Mouse (Mus musculus) embryo, embryonic 10.5 days (tissue): ENCODE results near the gene Pef1.
A peak's percentile ranks its signal among the peaks of the same experiment; 100 is the strongest.

ENCODE experiments used
- DNase-seq: peaks from one replicate; pipeline ENCODE4 v3.0.0-alpha.2; 2015; ENCODE audit warnings: low spot score

Pef1 gene

GRCm38 (mm10) chr4:130139214-130139492 lies 36.8 kb downstream of the Pef1 start, which contains the start of gene Hcrtr1:
TSS of gene Hcrtr1 (minus strand) at chr4:130139359.
- no peak for DNase-seq

DNA sequence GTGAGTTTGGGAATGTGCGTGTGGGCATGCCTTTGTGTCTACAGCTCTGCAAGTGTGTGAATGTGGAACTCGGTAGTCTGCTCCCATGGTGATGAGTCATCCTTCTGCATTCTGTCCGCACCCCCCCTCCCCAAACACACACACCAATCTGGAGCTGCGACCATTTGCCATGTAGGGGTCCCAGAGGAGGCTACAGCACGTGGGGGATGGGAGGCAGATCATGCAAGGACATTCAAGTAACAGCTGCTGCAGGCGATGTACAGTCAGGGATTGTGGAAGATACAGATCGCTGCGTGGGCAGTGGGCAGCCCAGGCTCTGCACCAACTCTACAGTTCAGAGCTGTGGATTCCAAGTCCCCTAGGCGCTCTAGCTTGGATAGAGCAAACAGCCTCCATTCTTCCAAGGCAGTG lies 38.6 kb downstream of the Pef1 start:
- no peak for DNase-seq

DNA sequence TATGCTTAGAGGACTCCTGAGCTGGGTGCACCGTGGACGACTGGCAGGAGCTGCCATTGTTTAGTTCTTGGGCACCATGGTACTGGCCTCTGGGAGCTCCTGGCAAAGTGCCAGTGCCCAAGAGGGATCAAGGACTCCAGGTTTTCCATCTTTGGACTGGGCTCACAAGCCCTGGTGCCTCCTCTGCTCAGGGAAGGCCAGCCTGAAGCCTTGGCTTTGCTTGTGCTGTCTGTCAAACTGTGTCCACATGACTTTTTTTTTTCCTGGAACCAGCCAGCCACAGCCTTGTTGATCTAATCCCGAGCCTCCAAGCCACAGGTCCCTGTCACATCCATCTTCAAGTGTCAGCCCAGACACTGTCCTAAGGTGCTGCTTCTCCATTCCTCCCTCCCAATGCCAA lies 39.4 kb downstream of the Pef1 start:
- no peak for DNase-seq

DNA sequence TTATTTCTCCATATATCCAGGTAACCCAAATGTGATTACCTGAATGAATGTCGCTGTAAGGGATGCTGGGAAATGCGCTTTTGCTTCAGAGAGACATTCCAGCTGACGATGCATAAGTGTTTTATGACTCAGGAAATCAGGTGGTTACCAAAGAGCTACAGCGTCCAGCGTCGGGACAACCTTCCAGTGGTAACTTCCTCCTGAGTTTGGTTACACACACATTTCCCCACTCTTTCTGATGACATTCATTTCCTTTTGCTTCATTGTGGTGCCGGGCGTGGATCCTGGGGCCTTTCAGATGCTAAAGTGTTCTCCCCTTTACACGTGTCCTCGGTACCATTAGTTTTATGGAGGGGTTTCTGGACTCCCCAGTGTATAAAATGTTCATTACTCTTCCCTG lies 46.0 kb downstream of the Pef1 start:
- no peak for DNase-seq

- no peak for DNase-seq
Measured at GRCm38 (mm10) chr4:130154250-130154649, 51.9 kb downstream of the Pef1 start.

DNA sequence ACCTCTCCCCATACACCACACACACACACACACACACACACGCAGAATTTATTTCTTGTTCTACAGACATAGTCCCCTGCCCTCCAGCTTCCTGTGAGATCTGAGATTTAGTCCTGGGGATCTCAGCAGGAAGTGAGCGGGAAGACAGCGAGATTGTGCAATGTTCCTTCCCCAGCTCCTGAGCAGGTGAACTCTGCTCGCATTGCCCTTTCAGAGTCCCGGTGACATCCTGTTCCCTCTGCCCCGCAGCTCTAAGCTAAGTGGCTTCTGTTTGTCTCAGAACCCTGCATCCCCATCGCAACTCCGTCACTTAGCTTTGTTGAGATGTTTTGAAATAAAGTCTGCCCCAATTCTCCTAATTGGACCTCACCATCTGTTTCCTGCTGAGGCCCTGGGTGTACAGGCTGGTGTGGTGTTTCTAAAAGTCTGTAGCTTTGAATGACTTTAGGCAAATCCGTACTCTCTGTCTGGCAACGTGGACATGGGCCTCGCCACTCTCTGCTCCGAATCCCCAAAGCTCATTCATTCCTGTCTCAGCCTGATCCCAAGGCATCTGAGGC lies 54.5 kb downstream of the Pef1 start:
- DNase-seq = no peak

GRCm38 (mm10) chr4:130161349-130161748 lies 59.0 kb downstream of the Pef1 start:
- no peak for DNase-seq

- DNase-seq = peak; percentile 38
Measured at GRCm38 (mm10) chr4:130163391-130163861, 61.1 kb downstream of the Pef1 start.

DNA sequence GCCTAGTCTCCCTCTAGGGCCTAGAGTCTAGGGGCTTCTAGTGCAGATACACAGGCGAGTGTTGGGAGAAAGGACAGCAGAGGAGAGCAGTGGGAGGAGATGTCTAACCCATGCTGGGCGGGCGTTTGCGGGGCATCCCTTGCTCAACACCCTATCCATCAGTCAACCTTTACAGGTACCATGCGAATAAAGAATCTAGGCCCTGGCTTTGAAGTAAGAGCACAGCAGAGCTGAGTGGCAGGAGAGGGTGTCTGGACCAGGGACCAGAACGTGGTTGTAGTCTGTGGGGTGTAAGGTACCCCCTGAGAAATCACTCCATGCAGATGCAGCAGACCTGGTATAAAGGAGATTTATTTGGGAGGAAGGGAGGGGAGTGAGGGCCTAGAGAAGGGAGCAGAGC lies 61.8 kb downstream of the Pef1 start:
- no peak for DNase-seq

DNA sequence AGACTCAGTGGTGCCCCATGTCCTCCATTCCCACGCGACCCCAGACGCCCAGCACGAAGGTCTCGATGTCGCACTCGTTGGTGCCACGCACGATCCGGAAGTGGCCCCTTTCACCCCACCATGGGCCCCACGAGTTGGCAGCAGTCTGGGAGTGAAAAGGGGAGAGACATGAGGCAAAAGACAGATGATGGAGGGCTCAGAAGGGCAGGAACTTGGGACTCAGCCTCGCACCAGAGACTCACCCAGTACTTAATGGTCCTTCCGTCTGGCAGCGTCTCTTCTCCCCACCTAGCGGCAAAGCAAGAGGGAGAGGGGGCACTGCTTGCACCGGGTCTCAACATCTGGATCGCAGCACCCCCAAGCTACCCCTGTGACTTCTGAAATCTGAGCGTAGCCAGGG lies 63.7 kb downstream of the Pef1 start:
- DNase-seq = no peak

GRCm38 (mm10) chr4:130166592-130166991 lies 64.2 kb downstream of the Pef1 start:
- DNase-seq = no peak

- no peak for DNase-seq
Measured at GRCm38 (mm10) chr4:130167321-130167720, 65.0 kb downstream of the Pef1 start.

GRCm38 (mm10) chr4:130167814-130168213 lies 65.5 kb downstream of the Pef1 start:
- DNase-seq = no peak

DNA sequence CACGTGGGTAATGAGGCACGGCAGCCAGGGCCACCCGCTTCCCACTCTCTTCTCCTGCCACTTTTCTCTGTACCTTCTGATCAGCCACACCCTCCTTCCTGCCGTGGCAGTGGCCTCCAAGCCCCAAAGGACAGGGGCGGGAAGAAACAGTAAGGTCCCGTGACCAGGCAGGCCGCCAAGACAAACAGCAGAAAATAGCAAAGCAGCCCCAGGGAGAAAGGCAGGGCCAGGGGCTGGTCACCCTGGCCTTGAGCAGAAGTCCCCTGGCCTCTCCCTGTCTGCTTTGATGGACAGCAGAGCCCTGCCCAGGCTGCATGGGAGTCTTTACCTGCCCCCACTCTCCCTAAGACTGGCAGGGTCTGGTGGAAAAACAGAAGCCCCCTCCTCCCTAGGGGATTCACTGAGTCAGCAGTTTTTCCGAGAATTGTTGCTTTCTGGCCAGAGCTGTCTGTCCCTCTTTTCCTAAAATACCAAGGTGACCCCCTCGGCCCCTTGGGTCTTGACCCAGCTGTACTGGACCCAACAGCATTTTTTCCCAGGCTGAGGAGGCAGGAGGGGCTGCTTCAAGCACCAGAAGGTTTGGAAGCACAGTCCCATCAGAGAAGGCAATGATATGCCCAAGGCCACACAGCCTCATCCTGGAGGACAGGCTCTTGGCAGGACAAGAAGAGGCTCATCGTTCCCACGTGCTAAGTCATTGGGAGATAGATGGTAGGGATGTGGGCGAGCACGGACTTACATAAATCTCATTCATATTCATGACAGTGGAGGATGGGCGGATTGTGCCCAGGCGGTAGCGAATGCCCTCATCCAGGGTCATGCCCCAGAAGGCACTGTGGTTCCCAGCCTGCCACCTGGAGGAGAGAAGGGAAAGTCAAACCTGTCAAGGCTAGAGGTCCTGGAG lies 66.2 kb downstream of the Pef1 start:
- peak; percentile 51 for DNase-seq

- no peak for DNase-seq
Measured at GRCm38 (mm10) chr4:130169411-130169971, 67.1 kb downstream of the Pef1 start.

DNA sequence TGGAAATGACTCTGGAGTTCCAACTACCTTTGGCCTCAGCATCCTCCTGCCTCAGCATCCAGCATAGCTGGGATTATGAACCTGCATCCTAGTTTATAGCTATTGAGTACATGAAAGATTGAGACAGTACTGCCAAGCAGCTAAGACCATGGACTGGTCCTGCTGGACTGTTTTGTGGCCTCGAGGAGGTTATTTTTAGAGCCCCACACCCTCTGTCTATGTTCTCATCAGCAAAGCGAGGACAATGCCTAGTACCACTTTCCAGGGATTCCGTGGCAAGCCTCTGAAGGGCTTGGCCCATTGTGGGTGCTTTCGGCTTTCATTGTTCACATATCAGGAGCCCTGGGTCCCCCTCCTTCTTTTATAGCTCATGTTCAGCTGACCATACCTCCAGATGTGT lies 68.0 kb downstream of the Pef1 start:
- no peak for DNase-seq

DNA sequence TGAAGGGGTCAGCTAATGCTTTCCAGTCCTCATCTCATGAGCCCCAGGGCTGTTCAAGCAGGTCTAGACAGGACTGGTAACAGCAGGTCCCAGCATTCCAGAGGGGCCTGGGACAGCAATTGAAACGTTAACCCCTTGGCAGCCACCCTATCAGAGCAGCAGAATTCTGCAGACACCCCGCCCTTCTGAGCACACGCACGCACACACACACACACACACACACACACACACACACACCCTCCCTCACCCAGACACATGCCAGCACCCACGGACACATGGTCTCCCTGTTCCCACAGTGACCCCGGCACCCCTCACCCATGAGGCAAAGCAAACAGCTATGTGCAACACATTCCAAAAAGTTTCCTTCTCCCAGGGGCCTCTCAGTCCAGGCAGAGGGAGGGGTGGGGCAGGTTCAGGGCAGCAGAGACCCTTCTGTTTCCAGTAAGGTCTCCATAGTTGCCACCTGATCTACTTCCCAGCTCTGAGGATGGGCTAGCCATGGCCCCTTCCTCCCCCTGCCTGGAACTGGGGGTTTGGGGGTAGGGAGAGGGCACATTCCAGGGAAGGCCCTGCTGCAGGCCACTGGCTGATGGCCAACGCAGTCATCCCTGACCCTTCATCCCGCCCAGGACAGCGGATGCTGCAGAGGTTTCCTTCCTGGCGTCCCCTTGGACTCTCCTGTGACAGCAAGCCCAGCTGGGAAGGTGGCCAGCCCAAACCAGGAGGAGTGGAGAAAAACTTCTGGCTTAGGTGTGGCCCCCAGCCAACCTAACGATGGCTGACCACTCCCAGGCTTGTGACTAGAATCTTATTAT lies 69.8 kb downstream of the Pef1 start:
- DNase-seq = peak; percentile 67

GRCm38 (mm10) chr4:130173060-130173822 lies 70.9 kb downstream of the Pef1 start:
- DNase-seq = no peak

- no peak for DNase-seq
Measured at GRCm38 (mm10) chr4:130173911-130174311, 71.6 kb downstream of the Pef1 start.

GRCm38 (mm10) chr4:130174335-130175031 lies 72.1 kb downstream of the Pef1 start:
- DNase-seq = peak; percentile 69

- no peak for DNase-seq
Measured at GRCm38 (mm10) chr4:130175072-130175711, 72.8 kb downstream of the Pef1 start, which contains the start of gene Tinagl1. TSS of gene Tinagl1 (minus strand) at chr4:130175122.
